Mouse (Mus musculus): ENCODE data around the gene Bst2.

DNA sequence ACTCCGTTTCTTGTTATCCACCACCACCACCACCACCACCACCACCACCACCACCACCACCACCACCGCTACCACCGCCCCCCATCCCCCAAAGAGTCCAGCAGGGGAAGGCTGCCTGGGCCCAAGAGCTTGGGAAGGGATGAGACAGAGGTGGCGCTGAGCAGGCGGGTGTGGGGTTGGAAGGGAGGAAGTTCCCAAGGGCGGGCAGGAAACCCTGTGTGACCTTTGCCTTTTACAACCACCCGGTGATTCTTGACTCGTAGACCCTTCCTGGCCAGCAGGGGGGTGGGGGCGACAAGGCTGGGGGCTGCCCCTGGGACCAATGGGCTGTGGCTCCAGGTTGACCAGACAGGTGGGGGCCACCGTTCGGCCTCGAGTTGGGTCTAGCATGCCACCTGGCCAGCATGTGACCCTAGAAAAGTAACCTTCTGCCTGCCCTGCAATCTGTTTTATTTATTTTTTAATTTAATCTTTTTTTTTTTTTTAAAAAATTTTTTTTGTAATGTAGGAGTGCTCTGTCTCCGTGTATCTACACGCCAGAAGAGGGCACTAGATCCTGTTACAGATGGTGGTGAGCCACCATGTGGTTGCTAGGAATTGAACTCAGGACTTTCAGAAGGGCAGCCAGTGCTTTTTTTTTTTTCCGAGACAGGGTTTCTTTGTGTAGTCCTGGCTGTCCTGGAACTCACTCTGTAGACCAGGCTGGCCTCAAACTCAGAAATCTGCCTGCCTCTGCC is 24.1 kb downstream of the Bst2 start:
- TF ChIP-seq CTCF (IDR thresholded peaks at IDR 0.05; ENCODE audit: low read depth, low read length) (no peak), POLR2A (IDR thresholded peaks at IDR 0.05; ENCODE audit: insufficient read depth, low read length) (no peak), EP300 (IDR thresholded peaks at IDR 0.05; ENCODE audit: insufficient read depth, low read depth, low read length) (no peak)
